ENCODE assay signal across 8 mouse cellular contexts in genomic region chr2:38512308-38513182, GRCm38 (mm10). TPM values are rescaled to one million over a fixed set of nuclear protein-coding genes. Genes with fewer than 3 reads are reported as not detected.
DNase-seq lines count a peak whose midpoint lies in the region; ATAC-seq and TF ChIP-seq lines count a peak whose summit lies in the region.

No protein-coding gene starts in this region.

- no peaks in the 10 kb centered on the region for H3K9me3 ChIP-seq in ES-Bruce4 (replicated peaks; ENCODE audit: control insufficient read depth, insufficient read depth, low read length, poor library complexity, severe bottlenecking)
- H3K9me3 ChIP-seq in forebrain, embryonic 11.5 days (ENCODE audit: control insufficient read depth, low read length), result no peaks in the 10 kb centered on the region
- H3K9me3 ChIP-seq in limb, embryonic 12.5 days, result no peaks in the 10 kb centered on the region
- no peaks in the 10 kb centered on the region for H3K9me3 ChIP-seq in midbrain, embryonic 15.5 days

- no peaks in the 10 kb centered on the region for H3K27me3 ChIP-seq in ES-Bruce4 (ENCODE audit: control insufficient read depth, insufficient read depth, low read length, poor library complexity, severe bottlenecking)
- no peaks in the 10 kb centered on the region for H3K27me3 ChIP-seq in forebrain, embryonic 11.5 days (ENCODE audit: control insufficient read depth, insufficient read depth, low read length)
- H3K27me3 ChIP-seq in limb, embryonic 12.5 days, result no peaks in the 10 kb centered on the region
- H3K27me3 ChIP-seq in midbrain, embryonic 15.5 days (replicated peaks), result no peaks in the 10 kb centered on the region

- no peaks in the 10 kb centered on the region for H3K4me1 ChIP-seq in ES-Bruce4 (ENCODE audit: control insufficient read depth, insufficient read depth, low read length)
- H3K4me1 ChIP-seq in forebrain, embryonic 11.5 days (replicated peaks; ENCODE audit: control insufficient read depth, insufficient read depth, low read length), result peaks cover 28% of the 10 kb centered on the region
- peaks cover 41% of the 10 kb centered on the region for H3K4me1 ChIP-seq in limb, embryonic 12.5 days (replicated peaks)
- H3K4me1 ChIP-seq in midbrain, embryonic 15.5 days, result peaks cover 14% of the 10 kb centered on the region

- peak overlapping the region; percentile 99 for H3K4me3 ChIP-seq in ES-Bruce4 (ENCODE audit: low read depth, low read length)
- peak overlapping the region; percentile 88 for H3K4me3 ChIP-seq in forebrain, embryonic 11.5 days (ENCODE audit: low read depth, low read length)
- H3K4me3 ChIP-seq in limb, embryonic 12.5 days (replicated peaks), result peak overlapping the region; percentile 92
- peak overlapping the region; percentile 80 for H3K4me3 ChIP-seq in midbrain, embryonic 15.5 days

- peak; percentile 74 for DNase-seq in 3134 (ENCODE audit: extremely low read depth, insufficient read length, low spot score)
- peak; percentile 67 for DNase-seq in forebrain, embryonic 11.5 days (ENCODE audit: low spot score)
- DNase-seq in heart, postnatal 25 days (ENCODE audit: low spot score), result peak; percentile 63
- no peak for DNase-seq in thymus, adult 18-20 months
- DNase-seq in natural killer cell, adult 2 months (ENCODE audit: low spot score in 2 of 2), result no peak

- no peak; the same call in 1 of the 2 replicates for ATAC-seq in forebrain, embryonic 11.5 days (replicated peaks; ENCODE audit: low FRiP score)
- ATAC-seq in limb, embryonic 12.5 days (ENCODE audit: insufficient number of reproducible peaks, insufficient read depth, low FRiP score, low TSS enrichment, low read depth), result no peak
- ATAC-seq in midbrain, embryonic 15.5 days (replicated peaks), result no peak; the same call in 1 of the 2 replicates

- 8% methylated on average over 16 of the region's 16 CpGs for WGBS in forebrain, embryonic 11.5 days
- 10% methylated on average over 16 of the region's 16 CpGs for WGBS in limb, embryonic 12.5 days
- 5% methylated on average over 16 of the region's 16 CpGs for WGBS in midbrain, embryonic 15.5 days

- H3K4me2 ChIP-seq in forebrain, embryonic 11.5 days (ENCODE audit: low read depth, low read length, severe bottlenecking), result peak overlapping the region; percentile 89
- H3K4me2 ChIP-seq in limb, embryonic 12.5 days, result peak overlapping the region; percentile 65
- H3K4me2 ChIP-seq in midbrain, embryonic 15.5 days, result peak overlapping the region; percentile 79

- no peak overlapping the region for H3K27ac ChIP-seq in ES-Bruce4 (ENCODE audit: insufficient read depth, low read length)
- peak overlapping the region; percentile 64 for H3K27ac ChIP-seq in forebrain, embryonic 11.5 days (ENCODE audit: low read depth, low read length)
- peak overlapping the region; percentile 95 for H3K27ac ChIP-seq in limb, embryonic 12.5 days
- peak overlapping the region; percentile 78 for H3K27ac ChIP-seq in midbrain, embryonic 15.5 days

- intact Hi-C loops in heart, postnatal 25 days (cut with DNase I), result loop anchor here (5.0 kb wide), 1 partner anchor 160 kb away; no protein-coding TSS in a partner anchor

- no peaks in the 10 kb centered on the region for H3K36me3 ChIP-seq in ES-Bruce4 (ENCODE audit: control insufficient read depth, insufficient read depth, low read length, poor library complexity, severe bottlenecking)
- H3K36me3 ChIP-seq in forebrain, embryonic 11.5 days (ENCODE audit: control insufficient read depth, insufficient read depth, low read length), result no peaks in the 10 kb centered on the region
- H3K36me3 ChIP-seq in limb, embryonic 12.5 days, result peaks cover 14% of the 10 kb centered on the region; the same call in 1 of the 2 replicates
- H3K36me3 ChIP-seq in midbrain, embryonic 15.5 days (replicated peaks), result no peaks in the 10 kb centered on the region

- peak overlapping the region; percentile 76 for H3K9ac ChIP-seq in ES-Bruce4 (ENCODE audit: low read depth, poor library complexity, severe bottlenecking)
- H3K9ac ChIP-seq in forebrain, embryonic 11.5 days (ENCODE audit: low read length), result peak overlapping the region; percentile 95
- peak overlapping the region; percentile 96 for H3K9ac ChIP-seq in limb, embryonic 12.5 days (replicated peaks)
- H3K9ac ChIP-seq in midbrain, embryonic 15.5 days, result peak overlapping the region; percentile 77

- TF ChIP-seq CTCF in ES-Bruce4 (IDR thresholded peaks at IDR 0.05; ENCODE audit: low read depth, low read length), result no peak

- TF ChIP-seq EP300 in ES-Bruce4 (IDR thresholded peaks at IDR 0.05; ENCODE audit: insufficient read depth, low read depth, low read length), result no peak

- TF ChIP-seq POLR2A in ES-Bruce4 (IDR thresholded peaks at IDR 0.05; ENCODE audit: insufficient read depth, low read length), result no peak

RNA-seq across cellular contexts. Expression of gene Nek6, which starts 1.1 kb away (rescaled TPM):
- polyA plus RNA-seq in ES-Bruce4 (2011; ENCODE audit: insufficient read depth, insufficient read length, low read depth, missing spikeins), result 28.9 and 31.3 TPM in 2 replicates
- 138 and 150 TPM in 2 replicates for polyA plus RNA-seq in forebrain, embryonic 11.5 days (2014; fragmentation: Nextera tagmentation; extraction: Ambion mirVana)
- total RNA-seq in heart, postnatal 25 days (2021), result 1 to 10 TPM; 3.4 to 4.3 TPM
- 140 and 159 TPM in 2 replicates for polyA plus RNA-seq in limb, embryonic 12.5 days (2016; fragmentation: Nextera tagmentation; extraction: Ambion mirVana)
- polyA plus RNA-seq in midbrain, embryonic 15.5 days (2015; fragmentation: Nextera tagmentation; extraction: Ambion mirVana), result 56.0 and 66.1 TPM in 2 replicates

Comparison
In these comparisons a context has a peak if more than half of its experiments do, and no peak if none do; other contexts are left out.
1. DNase-seq: peak in 3134 (single experiment), forebrain, embryonic 11.5 days (single experiment) and heart, postnatal 25 days (single experiment); none in thymus, adult 18-20 months (0 of 2) and natural killer cell, adult 2 months (0 of 2).
2. Peak in every context shown above with its lines, with median percentiles within 50 percentile points of each other: H3K4me3 ChIP-seq, H3K9ac ChIP-seq and H3K4me2 ChIP-seq.